Mouse (Mus musculus): ENCODE data around the gene Hmox2. TPM values are rescaled to one million over a fixed set of nuclear protein-coding genes. Genes with fewer than 3 reads are reported as not detected.
A peak's percentile ranks its signal among the peaks of the same experiment; 100 is the strongest.
"Not testable (repeated sequence)": the region's sequence is repeated elsewhere in the genome, so short reads cannot be mapped to it uniquely, and the experiment has no call there.

Gene Hmox2
- total RNA-seq (2014; fragmentation: Nextera tagmentation), result 28.4 and 31.9 TPM in 2 replicates
- total RNA-seq (2017), result 43.8 and 49.9 TPM in 2 replicates

DNA sequence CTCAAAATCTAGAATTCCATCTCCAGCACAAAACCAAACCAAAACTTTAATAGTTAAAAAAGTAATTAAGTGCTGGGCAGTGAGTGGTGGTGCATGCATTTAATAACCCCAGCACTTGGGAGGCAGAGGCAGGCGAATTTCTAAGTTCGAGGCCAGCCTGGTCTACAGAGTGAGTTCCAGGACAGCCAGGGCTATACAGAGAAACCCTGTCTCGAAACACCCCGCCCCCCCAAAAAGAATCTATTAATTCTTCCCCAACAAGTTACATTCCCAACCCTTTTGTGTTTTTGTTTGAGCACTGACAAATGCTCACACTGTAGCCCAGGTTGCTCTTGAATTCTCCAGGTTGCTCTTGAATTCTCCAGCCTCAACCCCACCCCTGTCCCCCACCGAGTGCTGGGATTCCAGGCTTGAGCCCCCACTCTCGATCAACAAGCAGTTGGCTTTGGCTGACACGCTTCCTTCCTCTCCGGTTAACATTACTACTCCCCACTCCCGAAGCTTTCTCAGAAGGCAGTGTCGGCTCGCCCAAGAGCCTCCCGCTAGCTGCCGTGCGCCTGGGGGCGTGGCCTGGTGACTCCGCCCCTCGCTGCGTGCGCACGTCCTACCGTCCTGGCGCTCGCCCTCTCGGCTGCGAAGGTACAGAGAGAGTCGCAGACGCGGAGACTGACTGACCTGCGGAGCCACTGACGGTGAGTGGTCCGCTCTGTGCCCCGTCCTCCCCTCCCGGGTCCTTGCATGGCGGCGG lies at the start of gene Hmox2:
Hmox2 (plus strand) TSS at position 582 of the 748 bp plus-strand sequence.
- peak; percentile 97 for ATAC-seq (replicated peaks; ENCODE audit: low FRiP score, low TSS enrichment, poor library complexity, severe bottlenecking)

DNA sequence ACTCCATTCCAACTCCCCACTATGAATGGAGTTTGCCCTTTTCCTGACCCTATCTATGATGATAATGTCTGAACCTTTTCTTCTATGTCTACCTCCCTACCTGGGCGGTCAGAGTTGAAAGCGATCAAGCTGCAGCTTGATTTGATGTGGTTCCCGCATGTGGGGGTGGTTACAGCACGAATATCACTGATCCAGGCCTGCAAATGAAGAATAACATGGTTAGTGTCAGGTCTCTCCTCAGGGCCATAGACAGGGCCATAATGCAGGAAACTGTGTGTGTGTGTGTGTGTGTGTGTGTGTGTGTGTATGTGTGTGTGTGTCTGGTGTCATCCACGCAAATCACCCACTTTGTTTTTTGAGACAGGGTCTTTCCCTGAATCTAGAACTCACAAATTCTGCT lies 49.3 kb upstream of the Hmox2 start:
- no peak for ATAC-seq (replicated peaks; ENCODE audit: low FRiP score, low TSS enrichment, poor library complexity, severe bottlenecking)

DNA sequence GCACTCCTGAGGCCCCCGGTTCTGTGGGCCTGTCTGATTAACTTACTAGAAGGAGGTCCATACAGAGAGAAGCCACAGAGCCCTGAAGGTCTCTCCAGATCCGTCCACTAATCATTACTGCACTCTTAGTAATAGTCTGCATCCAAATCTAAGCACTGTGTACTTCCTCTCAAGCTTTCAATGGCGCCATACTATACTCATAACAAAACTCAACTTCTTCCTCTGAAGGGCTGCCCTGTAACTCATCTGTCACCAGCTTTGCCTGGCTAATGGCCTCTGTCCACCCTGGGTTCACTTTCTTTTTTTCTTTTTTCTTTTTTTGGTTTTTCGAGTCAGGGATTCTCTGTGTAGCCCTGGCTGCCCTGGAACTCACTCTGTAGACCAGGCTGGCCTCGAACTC lies 48.1 kb upstream of the Hmox2 start:
- ATAC-seq (replicated peaks; ENCODE audit: low FRiP score, low TSS enrichment, poor library complexity, severe bottlenecking), result no peak

DNA sequence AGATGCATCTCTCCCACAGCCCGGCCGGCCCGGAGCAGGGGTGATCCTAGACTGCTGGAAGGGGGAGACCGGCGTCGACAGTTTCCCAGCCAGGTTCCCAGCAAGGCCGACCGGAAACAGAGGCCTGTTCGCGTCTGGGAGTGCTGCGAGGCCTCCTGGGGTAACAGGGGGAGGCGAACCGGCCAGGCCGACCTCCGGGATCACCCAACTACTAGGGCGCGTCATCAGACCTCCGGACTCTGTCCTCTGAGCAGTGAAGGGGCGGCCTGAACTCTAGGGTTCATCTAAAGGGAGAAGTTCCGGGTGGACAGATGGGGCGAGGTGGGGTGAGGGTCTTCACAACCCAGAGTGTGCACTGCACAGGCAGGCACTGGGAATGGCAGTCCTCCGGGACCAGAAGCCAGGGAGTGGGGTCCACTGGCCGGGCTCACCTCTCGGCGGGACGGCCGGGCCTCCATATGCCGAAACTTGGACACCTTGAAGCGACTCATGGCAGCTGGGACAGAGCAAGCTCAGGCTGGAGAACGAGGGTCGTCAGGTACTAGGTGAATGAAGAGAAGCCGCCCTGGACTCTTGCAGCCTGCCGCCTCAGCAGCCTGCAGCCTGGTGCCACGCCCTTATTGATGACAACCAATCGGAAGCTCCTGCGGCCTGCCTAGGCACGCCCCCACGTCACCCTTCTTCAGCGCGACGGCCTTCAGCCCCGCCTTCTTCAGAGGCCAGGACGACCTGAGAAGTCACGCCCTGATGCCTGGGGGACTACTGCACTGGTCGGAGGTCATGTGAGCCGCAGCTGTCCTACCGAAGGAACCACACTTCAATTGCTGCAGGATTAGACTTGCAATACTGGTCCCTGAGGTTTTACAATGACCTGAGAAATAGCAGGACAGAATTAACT lies 46.8 kb upstream of the Hmox2 start, which contains the start of gene Coro7:
Coro7 (minus strand) TSS at position 657 of the 898 bp plus-strand sequence.
- ATAC-seq (replicated peaks; ENCODE audit: low FRiP score, low TSS enrichment, poor library complexity, severe bottlenecking), result peak; percentile 85

DNA sequence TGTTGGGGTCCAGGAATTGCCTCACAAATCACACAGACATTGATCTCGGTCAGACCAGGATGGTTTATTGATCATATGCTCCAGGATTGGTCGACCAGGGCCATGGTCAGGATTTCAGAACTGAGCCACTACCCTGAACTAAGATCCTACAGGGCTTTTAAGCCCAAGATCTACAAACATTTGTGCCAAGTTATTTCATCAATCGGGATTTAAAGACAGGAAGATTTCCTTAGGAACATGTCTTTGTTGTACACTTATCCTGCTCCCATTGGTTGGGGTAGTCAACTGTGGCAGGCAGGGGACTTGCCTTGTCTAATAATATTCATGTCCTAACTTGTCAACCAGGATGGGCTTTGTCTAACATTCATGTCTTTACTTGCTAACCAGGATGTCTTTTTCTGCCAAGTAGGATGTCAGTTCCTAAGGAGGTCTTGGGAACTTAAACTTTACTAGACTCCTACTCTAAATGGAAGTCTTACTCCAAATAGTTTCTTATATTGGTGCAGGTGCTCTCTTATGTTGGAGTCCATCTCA lies 45.2 kb upstream of the Hmox2 start:
- not testable (repeated sequence) for ATAC-seq (replicated peaks; ENCODE audit: low FRiP score, low TSS enrichment, poor library complexity, severe bottlenecking)

DNA sequence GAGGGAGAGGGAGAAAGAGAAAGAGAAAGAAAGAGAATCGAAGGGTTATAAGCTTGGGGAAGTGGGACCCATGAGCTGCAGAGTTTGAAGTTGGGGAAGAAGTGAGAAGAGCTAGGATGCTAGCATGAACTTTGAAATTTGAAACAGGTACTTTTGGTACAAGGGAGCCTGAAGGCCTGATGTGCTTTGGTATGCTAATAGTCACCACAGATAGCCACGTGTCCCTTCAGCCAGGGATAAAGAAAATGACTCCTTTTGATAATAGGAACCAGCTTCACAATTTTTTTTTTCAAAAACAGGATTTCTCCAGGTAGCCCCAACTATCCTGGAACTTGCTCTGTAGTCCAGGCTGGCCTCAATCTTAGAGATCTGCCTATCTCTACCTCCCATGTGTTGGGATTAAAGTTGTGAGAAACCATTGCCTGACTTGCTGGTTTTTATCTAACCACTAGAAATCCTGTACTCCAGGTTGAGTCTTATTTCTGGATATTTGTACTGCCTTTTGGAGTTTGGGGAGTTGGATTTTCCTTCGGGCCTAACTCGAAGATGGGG lies 43.5 kb upstream of the Hmox2 start:
- ATAC-seq (replicated peaks; ENCODE audit: low FRiP score, low TSS enrichment, poor library complexity, severe bottlenecking), result no peak

DNA sequence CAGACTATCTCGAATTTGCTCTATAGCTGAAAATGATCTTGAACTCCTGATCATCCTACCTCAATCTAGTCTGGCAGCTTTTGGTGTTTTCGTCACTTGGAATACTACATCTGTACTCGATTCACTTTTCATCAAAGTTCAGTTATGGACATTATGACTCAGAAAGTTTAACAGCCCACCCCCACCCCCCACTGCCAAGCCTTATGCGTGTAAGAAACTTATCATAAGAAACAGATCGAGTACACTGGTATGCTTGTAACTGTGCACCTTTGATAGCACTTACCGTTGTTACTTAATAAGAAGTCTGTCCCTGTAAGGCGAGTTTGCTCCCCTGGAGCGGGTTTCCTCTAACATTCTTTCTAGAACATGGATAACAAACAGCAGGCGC lies 43.0 kb upstream of the Hmox2 start:
- ATAC-seq (replicated peaks; ENCODE audit: low FRiP score, low TSS enrichment, poor library complexity, severe bottlenecking), result peak; percentile 43

DNA sequence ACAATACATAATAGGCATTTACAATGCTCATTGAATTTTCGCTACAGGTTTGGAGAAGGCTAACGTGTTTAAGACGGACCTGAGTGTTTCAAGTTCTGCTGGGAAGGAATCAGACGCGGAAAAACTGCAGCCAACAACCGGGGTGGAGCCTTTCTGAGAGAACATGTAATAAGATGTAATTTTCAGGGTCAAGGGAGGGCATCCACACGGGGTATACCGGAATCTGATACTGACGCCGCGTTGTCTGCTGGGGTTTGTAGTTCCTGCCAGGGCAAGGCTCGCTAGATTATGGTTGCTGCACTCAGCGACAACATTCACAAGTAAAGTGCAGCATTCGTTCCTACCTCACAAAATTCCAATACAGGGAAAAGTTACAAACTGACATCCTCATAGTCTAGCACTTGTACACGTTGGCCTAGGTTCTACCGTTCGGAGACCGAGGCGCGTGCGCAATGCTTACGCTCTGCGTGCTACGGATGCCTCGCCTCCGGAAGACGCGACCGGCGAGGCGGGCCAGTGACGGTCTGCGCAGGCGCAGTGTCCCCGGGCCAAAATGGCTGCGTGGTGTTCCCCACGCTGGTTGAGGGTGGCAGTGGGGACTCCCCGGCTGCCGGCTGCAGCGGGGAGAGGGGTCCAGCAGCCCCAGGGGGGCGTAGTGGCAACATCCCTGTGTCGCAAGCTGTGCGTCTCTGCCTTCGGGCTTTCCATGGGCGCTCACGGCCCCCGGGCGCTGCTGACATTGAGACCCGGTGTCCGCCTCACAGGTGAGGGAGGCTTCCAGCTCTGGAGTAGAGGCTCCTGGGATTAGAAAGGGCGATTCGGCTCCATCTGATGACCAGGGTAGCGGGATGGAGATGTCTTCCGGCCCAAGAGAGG lies 42.3 kb upstream of the Hmox2 start:
- peak; percentile 72 for ATAC-seq (replicated peaks; ENCODE audit: low FRiP score, low TSS enrichment, poor library complexity, severe bottlenecking)

DNA sequence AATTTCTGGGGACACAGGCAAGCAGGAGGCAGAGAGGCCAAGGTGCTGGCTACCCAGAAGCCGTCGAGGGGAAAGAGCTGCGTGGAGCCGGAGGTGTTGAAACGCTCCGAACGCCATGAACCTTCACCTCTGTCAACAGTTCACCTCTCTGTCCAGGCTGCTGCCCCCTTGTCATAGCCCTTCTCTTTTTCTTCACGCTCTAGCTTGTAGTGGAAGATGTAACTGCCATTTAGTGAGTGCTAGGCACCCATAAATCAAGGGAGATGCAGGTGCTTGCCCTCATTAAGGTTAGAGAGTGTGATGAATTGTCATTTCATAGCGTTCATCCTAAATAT lies 41.7 kb upstream of the Hmox2 start:
- ATAC-seq (replicated peaks; ENCODE audit: low FRiP score, low TSS enrichment, poor library complexity, severe bottlenecking), result peak; percentile 7; the same call in 1 of the 2 replicates

DNA sequence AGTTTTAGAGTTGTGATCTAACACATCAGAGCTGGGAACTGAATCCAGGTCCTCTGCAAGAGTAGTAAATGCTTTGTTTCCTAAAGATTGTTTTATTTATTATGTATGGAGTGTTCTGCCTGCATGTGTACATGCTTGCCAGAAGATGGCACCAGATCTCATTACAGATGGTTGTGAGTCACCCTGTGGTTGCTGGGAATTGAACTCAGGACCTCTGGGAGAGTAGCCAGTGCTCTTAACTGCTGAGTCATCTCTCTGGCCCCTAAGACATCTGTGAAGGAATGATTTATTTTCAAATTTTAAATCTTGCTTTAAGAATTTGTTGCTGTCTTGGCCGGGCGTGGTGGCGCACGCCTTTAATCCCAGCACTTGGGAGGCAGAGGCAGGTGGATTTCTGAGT lies 36.8 kb upstream of the Hmox2 start:
- not testable (repeated sequence) for ATAC-seq (replicated peaks; ENCODE audit: low FRiP score, low TSS enrichment, poor library complexity, severe bottlenecking)

DNA sequence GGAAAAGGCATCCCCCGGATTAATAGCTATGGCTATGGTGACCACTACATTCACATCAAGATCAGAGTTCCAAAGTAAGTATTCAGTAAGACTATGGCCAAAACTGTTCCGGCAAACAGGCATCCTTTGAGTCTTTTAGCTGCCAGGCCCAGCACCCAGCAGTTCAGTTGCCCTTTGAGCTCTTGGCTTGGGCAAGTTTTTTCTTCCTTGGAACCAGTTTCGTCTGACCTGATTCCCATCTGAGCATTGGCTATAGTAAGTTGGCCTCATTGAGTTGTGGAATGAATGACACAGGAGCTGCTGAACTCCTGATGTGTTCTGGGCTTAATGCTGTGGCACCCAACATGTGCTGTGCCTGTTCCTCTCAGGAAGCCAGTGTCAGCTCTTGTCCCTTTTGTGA lies 24.9 kb upstream of the Hmox2 start:
- ATAC-seq (replicated peaks; ENCODE audit: low FRiP score, low TSS enrichment, poor library complexity, severe bottlenecking), result no peak

DNA sequence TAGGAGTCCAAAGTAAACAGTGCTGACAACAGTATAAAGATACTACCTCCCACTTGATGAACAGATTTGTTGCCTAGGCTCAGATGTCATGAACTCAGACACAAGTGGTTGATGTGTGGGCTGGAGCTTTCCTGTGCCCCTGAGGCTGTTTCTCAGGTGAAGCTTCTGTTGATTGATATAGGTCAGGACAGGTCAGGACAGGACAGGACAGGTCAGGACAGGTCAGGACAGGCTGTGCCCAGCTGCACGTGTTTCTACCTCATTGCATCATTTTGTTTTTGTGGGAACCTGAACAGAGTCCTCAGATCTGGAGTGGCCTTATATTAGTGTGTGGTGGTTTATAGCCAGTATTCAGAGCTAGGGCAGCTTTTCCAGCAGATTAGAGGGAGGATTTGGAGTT lies 23.5 kb upstream of the Hmox2 start:
- ATAC-seq (replicated peaks; ENCODE audit: low FRiP score, low TSS enrichment, poor library complexity, severe bottlenecking), result no peak

DNA sequence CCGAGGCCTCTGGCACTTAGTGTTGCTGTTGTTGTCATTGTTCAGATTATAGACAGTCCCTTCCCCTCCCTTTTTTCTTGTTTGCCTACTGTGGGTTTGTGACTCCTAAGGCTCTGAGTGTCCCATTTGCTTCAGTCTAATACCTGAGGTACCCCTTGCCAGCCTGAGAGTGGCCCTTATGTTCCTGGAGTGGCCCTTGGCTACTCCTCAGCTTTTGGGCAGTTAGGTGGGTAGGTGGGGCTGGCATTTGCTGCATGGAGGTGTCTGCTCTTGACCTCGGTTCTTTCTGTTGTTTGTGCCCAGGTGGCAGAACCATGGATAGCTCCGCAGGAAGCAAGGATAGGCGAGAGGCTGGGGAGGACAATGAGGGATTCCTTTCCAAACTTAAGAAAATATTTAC lies 20.6 kb upstream of the Hmox2 start:
- ATAC-seq (replicated peaks; ENCODE audit: low FRiP score, low TSS enrichment, poor library complexity, severe bottlenecking), result no peak

DNA sequence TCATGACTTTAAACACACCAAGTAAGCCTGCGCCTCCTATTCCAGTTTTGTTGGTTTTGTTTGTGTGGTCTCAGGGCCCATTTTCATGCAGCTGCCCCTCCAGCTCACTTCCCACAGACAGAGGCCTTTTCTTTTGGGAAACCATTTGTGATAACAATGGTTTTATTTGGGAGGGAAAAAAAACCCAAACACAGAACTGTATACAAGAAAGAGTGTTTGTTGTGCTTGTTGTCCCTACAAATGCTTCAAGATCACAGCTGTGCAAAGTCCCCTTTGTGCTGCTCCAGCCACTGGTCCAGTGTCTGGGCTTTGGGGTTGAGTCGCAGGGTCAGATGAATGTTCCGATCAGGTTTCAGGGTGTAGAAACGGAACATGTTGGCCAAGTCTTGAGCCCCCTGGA lies 15.0 kb upstream of the Hmox2 start:
- no peak for ATAC-seq (replicated peaks; ENCODE audit: low FRiP score, low TSS enrichment, poor library complexity, severe bottlenecking)

DNA sequence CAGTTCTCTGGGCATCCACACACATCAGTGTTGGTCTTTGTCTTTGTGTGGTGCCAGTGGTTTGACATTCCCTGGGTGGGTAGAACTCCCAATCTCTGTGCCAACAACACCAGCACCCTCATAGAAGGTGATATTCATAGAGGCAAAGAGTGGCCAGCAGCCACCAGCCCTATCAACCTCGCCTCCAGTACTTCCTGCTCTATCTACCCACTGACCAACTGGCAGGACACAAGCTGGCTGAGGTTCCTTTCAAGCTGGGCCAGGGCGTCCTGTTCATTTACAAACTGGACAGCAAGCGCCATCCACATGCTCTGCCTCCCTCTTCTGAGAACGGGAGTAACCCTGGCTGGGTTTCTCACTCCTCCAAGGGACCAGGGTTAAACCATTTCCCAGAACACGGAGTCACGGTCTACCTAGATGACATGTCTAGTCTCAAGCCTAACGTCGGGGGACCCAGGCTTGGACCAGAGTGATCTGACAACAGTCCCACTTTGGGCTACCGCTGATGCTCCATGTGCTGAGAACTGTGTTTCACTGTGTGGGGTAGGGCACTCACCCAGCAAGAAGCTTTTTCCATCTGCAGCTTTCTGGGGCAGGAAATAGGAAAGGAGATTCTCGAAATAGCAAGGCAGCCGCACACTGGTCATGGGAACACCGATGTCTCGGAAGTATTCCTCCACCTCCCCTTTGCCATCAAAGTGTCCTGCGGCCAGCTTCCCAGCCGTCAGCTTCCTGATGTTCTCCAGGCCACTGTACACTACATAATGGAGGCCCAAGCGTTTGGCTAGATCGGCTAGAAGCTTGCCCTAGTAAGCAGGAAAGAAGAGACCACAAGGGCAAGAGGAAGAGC lies 12.1 kb upstream of the Hmox2 start:
- no peak for ATAC-seq (replicated peaks; ENCODE audit: low FRiP score, low TSS enrichment, poor library complexity, severe bottlenecking)

DNA sequence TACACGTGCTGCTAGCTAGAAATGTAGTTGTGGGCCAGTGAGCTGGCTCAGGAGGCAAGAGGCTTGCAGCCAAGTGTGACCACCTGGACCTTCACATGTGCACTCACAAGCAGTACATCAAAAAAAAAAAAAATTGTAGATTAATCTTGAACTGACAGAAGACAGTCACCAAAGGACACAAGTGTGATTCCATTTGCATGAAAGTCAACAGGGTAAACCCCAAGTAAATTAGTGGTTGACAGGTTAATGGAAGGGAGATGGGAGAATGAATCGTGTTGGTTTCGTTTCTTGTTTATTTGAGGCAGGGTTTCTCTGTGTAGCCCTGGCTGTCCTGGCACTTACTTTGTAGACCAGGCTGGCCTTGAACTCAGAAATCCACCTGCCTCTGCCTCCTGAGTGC lies 8.3 kb upstream of the Hmox2 start:
- no peak for ATAC-seq (replicated peaks; ENCODE audit: low FRiP score, low TSS enrichment, poor library complexity, severe bottlenecking)

DNA sequence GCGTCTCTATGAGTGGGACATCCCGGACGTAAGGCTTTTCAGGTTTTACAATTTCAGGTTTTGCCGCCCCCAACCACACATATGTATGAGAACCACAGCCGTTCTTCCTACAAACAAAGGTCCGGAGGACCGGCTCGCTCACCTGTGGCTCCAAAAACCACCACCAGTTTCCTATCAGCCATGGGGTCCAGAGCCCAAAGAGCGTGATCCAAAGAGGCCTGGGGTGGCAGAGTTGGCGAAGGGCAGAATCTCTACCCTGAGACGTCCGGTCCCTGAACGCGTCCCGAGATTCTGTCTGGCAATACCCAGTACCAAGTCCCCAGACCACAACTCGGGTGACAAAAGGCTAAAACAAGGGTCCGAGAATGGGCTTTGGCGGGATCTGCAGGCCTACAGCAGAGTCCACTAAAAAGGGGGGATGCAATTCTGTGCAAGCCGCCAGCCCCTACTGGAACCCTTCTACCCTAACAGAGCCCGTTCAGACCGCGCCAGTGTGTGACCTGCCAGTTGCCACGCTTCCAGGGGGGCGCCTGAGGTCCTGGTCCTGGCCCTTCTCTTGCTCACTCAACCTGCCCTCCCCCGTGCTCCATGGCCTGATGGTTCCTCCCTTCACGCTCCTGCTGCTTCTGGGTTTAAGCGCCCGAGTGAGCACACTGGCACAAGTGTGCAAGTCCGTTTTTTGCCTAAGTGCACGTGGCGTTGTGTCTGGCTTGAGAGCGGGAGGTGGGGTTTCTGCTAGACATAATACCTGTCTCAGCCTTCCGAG lies 7.2 kb upstream of the Hmox2 start, which contains the start of gene Nmral1:
Nmral1 (minus strand) TSS at position 604 of the 766 bp plus-strand sequence.
- ATAC-seq (replicated peaks; ENCODE audit: low FRiP score, low TSS enrichment, poor library complexity, severe bottlenecking), result peak; percentile 89

Data from megakaryocyte-erythroid progenitor cell, adult 5-6 weeks (primary cell).